Mouse (Mus musculus) kidney, adult 2 months (tissue): ENCODE results near the gene Dkk2. TPM values are rescaled to one million over a fixed set of nuclear protein-coding genes. Genes with fewer than 3 reads are reported as not detected.

Experiments
- DNase-seq: peaks from one replicate; pipeline ENCODE4 v3.0.0; 2021
- H3K27ac ChIP-seq: fragments of 200-500 bp; 2 replicates; pipeline ENCODE4 v1.5.1; 2012; ENCODE audit warnings: low read depth, low read length, control low read depth, inconsistent platforms; ENCODE audit not compliant: insufficient read depth
- H3K27me3 ChIP-seq: fragments of 200-500 bp; replicated peaks from 2 replicates; pipeline ENCODE4 v1.6.1; 2012; ENCODE audit warnings: mild to moderate bottlenecking, moderate library complexity, low read length, inconsistent platforms; ENCODE audit not compliant: control insufficient read depth, insufficient read depth
- H3K36me3 ChIP-seq: fragments of 200-500 bp; 2 replicates; pipeline ENCODE4 v1.6.1; 2012; ENCODE audit warnings: mild to moderate bottlenecking, moderate library complexity, low read length, inconsistent platforms; ENCODE audit not compliant: control insufficient read depth, insufficient read depth
- H3K4me1 ChIP-seq: fragments of 200-500 bp; 2 replicates; pipeline ENCODE4 v1.6.1; 2011; ENCODE audit warnings: low read length; ENCODE audit not compliant: control insufficient read depth, insufficient read depth
- H3K4me3 ChIP-seq: fragments of 200-500 bp; 2 replicates; pipeline ENCODE4 v1.5.1; 2011; ENCODE audit warnings: mild to moderate bottlenecking, low read depth, low read length, control low read depth; ENCODE audit not compliant: insufficient read depth
- CTCF ChIP-seq: fragments of 200-500 bp; conservative IDR thresholded peaks from 2 replicates; pipeline ENCODE4 v1.5.1; 2011; ENCODE audit warnings: low read depth, mild to moderate bottlenecking, control low read depth, low read length, moderate library complexity, mixed read lengths; ENCODE audit not compliant: insufficient read depth, insufficient read length
- POLR2A ChIP-seq: fragments of 200-500 bp; IDR thresholded peaks from one replicate; pipeline ENCODE4 v1.6.1; 2011; ENCODE audit warnings: low read depth, low read length, control low read depth
- WGBS: fragments of 180-500 bp; shearing (Covaris S2); methylation state at CpG from one replicate; pipeline ENCODE4 v1.1.7; 2018; 5-methylcytosine and 5-hydroxymethylcytosine counted together
- polyA plus RNA-seq: library from polyadenylated mRNA; depleted of rRNA; stranded (reverse); fragments of >200 nt; gene quantifications from 2 replicates; pipeline ENCODE4 v1.2.3, GENCODE M21; 2012

The Dkk2 gene
- polyA plus RNA-seq, 1 experiment, result 12.3 TPM

DNA sequence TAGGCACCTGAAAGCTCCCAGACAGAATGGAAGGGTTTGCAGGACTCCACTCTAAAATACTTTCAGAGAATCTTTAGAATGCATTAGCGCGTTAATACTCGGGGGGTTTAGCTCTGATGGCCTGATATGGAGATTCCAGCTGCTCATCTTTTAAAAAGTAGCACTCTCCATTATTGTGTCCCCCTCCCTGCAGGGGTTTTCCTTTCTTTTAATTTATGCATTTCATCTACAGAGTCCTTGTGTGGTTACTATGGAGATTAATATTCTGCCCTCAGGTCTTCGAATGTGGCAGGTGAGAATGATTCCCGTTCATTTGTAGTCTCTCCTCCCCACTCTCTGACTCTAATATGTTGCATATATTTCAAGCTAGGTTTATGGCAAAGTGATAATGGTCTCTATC, 117.6 kb downstream of the Dkk2 start:
- Histone ChIP-seq H3K27me3 (no peaks in the 10 kb centered on the region), H3K36me3 (no peaks in the 10 kb centered on the region), H3K4me3 (no peak overlapping the region), H3K4me1 (no peaks in the 10 kb centered on the region), H3K27ac (no peak overlapping the region)
- TF ChIP-seq CTCF (no peak), POLR2A (no peak)
- 88% methylated on average over 5 of the region's 5 CpGs for WGBS
- no peak for DNase-seq

DNA sequence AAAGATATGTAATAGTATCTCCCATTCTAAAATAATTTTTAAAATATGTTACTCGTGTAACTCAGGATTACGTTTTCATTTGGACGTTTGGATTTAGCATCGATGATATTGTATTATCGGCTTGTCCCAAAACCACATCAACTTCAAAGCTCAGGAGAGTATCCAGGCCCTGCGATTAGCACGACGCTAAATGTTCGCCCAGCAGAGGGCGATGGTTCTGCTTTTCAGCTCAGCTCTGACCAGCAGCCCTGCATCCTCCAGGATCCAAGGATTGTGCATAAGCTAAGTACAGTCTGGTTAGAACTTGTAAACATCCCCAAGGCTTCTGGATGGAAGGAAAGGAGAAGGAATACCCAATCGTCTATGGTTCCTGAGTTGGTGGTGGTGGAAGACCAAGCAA, 122.4 kb downstream of the Dkk2 start:
- Histone ChIP-seq H3K4me1 (no peaks in the 10 kb centered on the region), H3K27ac (no peak overlapping the region), H3K27me3 (no peaks in the 10 kb centered on the region), H3K36me3 (no peaks in the 10 kb centered on the region), H3K4me3 (no peak overlapping the region)
- peak; percentile 47 for DNase-seq
- WGBS, result 30% methylated on average over 11 of the region's 11 CpGs
- TF ChIP-seq CTCF (peak; percentile 71), POLR2A (no peak)

DNA sequence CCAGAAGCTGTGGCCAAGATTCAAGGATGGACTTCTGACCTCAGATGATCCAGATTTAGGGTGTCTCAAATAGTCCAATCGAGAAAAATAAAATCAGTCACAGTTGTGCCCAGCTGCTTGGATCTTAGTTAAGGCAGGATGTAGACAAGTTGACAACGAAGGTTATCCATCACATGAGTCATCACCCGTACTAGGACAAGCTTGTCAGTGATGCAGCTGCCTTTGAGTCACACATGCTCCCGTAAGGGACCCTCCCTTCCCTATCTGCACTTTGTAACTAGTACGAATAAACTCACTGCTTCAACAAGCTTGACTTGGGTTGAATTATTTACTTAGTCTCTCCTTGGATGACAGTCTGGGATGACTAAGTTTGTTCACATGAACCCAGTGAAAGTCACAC, 126.2 kb downstream of the Dkk2 start:
- Histone ChIP-seq H3K4me1 (no peaks in the 10 kb centered on the region), H3K4me3 (no peak overlapping the region), H3K27ac (no peak overlapping the region), H3K36me3 (no peaks in the 10 kb centered on the region), H3K27me3 (no peaks in the 10 kb centered on the region)
- WGBS, result 46% methylated on average over 5 of the region's 5 CpGs
- TF ChIP-seq POLR2A (no peak), CTCF (no peak)
- DNase-seq, result no peak

DNA sequence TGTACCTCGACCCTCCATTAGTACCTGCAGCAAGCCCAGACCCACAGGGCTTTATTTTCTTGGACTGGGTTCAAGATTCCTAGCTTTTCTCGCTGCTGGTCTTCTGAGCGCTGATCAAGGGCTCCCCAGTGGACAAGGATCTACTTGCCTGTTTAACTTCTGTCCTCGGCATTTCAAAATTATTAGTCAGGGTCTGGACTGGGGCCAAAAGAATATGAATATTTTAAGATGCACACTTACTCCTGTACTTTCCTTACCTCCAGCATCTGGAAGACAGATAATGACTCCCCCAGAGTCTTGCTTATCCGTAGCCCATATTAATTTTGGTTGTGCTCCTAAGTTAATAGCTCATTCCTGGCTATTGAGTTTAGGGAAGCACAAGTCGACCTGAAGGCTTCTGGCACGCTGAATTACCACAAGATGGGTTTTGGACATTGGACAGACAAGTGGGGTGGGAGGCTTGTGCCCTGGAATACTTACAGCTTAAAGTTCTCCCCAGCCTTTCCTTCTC, 134.9 kb downstream of the Dkk2 start:
- no peaks in the 10 kb centered on the region for H3K4me1 ChIP-seq
- no peaks in the 10 kb centered on the region for H3K36me3 ChIP-seq
- TF ChIP-seq CTCF (no peak), POLR2A (no peak)
- H3K27ac ChIP-seq, result no peak overlapping the region
- no peaks in the 10 kb centered on the region for H3K27me3 ChIP-seq
- WGBS, result 75% methylated on average over 7 of the region's 7 CpGs
- DNase-seq, result no peak
- no peak overlapping the region for H3K4me3 ChIP-seq

DNA sequence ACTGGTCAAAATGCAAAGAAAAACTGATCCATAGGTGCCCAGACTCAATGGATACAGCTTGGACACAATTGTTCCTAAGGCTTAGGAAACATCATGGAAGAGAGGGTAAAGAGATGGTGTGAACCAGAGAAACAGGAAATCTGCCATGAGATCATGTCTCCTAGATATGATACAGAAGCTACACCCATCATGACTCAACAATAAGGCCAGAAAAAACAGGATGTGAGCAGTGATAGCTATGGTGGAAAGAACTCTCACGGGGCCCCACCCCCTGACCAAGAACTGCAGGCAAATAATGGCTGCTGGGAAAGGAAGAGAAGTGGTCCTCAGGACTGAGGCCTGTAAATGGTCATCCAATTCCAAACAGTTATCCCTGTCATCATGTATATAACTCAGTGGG, 142.5 kb downstream of the Dkk2 start:
- no peaks in the 10 kb centered on the region for H3K36me3 ChIP-seq
- no peak overlapping the region for H3K4me3 ChIP-seq
- no peaks in the 10 kb centered on the region for H3K27me3 ChIP-seq
- no peaks in the 10 kb centered on the region for H3K4me1 ChIP-seq
- WGBS, result 49% methylated on average over 1 of the region's 1 CpGs
- no peak for DNase-seq
- TF ChIP-seq POLR2A (no peak), CTCF (no peak)
- H3K27ac ChIP-seq, result no peak overlapping the region
